Mouse (Mus musculus) heart, adult 11 months (tissue): Measurements from ENCODE around the gene Sfn.

Experiments
- DNase-seq: peaks from one replicate; pipeline ENCODE4 v3.0.0; 2022

The Sfn gene

GRCm38 (mm10) chr4:133601721-133602218, at the start of gene Sfn:
Gene Sfn, minus strand, starts transcription at chr4:133602168.
- peak; percentile 91 for DNase-seq

DNA sequence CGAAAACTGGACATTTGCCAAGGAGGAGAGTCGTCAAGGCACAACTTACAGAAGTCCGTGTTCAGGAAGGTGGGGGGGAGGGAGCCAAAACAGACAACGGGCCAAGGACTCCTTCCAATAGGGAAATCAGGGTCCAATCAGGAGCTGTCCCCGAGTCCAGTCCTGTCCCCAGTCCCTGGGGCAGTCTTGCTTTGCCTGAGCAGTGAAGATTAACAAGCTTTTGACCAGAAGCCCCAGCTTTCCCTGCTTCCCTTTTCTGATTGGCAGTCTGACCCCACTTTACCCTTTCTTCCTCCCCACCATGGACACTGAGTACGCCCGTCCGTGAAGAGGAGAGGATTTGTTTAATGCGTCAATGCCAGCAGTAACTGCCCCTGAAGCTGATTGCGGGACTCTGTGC, 49.5 kb upstream of the Sfn start:
- DNase-seq, result peak; percentile 92

GRCm38 (mm10) chr4:133649989-133650699, 48.2 kb upstream of the Sfn start, which contains the start of gene Zdhhc18:
Gene Zdhhc18, minus strand, starts transcription at chr4:133650154.
- DNase-seq, result peak; percentile 97

- peak; percentile 63 for DNase-seq
Observed at GRCm38 (mm10) chr4:133649464-133649863, 47.5 kb upstream of the Sfn start.

DNA sequence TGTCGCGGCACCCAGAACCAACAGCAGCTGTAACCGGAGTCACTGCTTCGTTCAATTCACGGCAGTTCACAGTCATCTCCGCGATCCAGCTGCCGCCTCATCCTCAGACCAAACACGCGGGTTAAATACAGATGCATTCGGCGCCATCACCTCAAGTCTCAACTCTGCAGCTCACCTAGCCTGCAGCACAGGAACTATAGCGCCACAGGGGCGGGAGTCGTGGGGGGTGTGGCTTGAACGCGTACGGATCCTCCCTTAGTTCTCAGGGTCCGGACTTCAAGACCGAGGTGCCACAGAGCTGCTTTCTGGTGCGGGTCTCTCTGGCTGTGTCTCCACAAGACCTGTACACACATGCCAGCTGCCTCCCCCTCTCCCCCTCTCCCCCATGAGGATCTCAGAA, 43.7 kb upstream of the Sfn start:
- DNase-seq, result peak; percentile 78

- DNase-seq, result no peak
Observed at GRCm38 (mm10) chr4:133645195-133645594, 43.2 kb upstream of the Sfn start.

DNA sequence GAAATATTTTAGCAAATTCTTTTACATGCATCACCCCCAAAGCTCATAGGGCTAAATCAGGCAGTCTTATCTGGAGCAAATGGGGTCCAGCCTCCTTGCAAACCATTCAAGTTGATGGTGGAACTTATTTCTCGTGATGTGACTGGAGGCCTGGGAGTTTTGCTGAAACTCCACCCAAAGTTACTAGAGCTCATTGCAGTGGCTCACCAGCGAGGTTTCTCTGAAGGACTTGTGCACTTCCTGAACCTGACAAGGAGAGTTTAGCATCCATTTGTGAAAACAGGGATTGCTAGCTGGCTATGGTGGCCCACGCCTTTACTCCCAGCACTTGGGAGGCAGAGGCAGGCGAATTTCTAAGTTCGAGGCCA, 32.1 kb upstream of the Sfn start:
- DNase-seq, result peak; percentile 79

- peak; percentile 99 for DNase-seq
Observed at GRCm38 (mm10) chr4:133633332-133634042, 31.5 kb upstream of the Sfn start.

DNA sequence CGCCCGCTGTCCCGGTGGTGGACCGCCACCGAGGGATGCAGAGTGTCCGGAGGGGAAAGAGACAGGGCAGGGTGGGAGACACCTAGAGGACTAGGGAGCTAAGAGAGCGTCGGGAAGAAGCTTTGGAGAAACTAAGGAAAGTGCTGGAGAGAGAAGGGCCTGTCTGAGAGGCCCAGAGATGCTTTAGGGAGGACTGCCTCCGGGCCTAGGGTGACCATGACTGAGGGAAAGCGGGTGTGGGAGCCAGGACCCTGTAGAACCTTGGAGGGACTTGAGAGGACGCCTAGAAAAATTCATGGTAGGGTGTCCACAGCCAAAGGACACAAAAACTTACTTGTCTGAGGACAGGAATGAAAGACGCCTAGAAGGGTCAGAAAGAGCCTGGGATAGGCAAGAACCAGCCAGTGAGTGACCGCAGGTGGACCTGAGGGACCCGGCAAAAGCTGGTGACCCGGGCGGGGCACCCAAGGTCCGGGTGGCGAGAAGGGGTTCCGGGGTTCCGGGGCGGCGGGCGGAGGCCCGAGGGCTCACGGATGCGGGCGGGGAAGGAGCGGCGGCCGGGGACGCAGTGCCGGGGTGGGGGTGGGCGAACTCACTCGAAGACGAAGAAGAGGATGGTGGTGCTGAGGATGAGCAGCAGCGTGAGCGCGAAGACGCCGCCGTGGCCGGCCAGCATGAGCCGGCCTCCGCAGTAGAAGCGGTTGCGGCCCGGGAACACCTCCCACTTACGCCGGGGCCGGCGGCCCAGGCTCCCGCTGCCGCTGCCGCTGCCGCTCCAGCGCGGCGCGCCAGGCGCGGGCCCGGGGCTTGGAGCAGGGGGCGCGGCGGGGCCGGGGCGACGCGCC, 30.7 kb upstream of the Sfn start:
- DNase-seq, result peak; percentile 90

- DNase-seq, result peak; percentile 94
Observed at GRCm38 (mm10) chr4:133631769-133632411, 29.9 kb upstream of the Sfn start.

DNA sequence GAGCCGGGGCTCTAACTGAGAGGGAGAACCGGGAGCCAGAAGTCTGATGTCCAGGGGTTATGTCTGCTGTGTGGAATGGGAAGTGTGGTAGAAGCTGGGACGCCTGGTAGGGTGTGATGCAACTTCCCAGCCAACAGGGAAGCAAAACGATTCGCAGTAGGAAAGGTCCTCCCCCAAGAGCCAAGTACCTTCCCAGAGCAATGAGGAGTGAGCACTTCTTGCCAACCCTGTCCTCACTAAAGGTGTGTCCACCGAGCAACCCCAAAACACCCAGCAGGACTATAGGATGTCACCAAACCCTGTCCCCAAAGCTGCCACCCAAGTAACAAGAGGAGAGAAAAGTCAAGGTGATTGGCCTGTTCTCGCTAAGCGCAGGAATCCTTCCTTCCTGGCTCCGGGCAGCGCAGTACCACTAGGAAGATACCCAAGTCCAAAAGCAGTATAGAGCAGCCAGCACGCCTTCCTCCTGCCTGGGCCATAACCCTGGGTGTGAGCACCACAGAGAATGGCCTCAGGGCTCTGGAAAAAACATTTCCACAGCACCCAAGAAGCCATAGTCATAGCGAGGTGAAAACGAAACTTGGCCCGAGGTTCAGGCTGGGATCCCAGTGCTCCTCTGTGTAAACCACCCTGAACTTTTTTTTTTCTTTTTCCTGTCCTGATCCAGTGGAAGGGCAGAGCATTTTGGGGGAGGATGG, 29.3 kb upstream of the Sfn start:
- DNase-seq, result peak; percentile 97

DNA sequence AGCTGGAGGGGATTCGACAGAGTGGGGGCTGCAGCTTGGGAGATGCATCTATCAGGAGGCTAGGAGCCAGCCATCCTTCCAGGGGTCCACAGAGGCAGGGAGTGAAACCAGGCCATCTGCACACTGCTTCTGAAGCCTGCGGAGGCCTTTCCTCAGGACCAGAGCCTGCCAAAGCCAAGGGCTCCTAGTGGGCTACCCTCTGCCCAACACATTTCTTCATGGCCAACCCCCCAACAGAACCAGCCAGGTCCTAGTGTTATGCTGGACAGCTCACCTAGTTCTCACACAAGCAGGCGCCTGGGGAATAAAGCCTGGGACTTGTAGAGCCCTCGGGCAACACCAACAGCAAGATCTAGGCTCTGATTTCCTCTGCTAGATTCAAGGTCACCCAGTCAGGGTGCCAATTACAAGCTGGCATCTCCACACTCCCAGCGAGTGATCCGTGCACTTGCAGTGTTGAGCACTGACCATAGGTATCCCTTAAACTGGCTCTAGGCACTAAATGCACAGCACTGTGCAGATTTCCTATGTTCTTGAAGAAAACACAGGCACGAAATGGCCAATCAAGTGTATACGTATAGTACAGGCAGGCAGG, 28.5 kb upstream of the Sfn start:
- peak; percentile 91 for DNase-seq

- no peak for DNase-seq
Observed at GRCm38 (mm10) chr4:133629191-133629590, 27.2 kb upstream of the Sfn start.

DNA sequence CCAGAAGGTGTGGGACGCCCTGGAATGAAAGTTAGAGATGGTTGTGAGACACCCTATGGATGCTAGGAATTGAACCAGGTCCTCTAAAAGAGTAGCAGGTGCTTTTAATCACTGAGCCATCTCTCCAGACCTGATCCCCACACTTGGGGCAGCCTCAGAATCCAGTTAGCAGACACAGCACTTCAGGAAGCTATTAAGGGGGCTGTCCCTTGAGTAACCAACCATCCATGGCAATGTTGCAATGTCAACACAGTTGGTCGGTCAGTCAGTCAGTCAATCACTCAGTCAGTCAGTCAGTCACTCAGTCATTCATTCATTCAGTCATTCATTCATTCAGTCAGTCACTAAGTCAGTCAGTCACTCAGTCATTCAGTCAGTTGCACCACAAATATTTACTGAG, 26.5 kb upstream of the Sfn start:
- DNase-seq, result no peak

GRCm38 (mm10) chr4:133627039-133627438, 25.1 kb upstream of the Sfn start:
- peak; percentile 87 for DNase-seq

GRCm38 (mm10) chr4:133626621-133627020, 24.7 kb upstream of the Sfn start:
- DNase-seq, result peak; percentile 92

- no peak for DNase-seq
Observed at GRCm38 (mm10) chr4:133626221-133626620, 24.3 kb upstream of the Sfn start.

- DNase-seq, result peak; percentile 99
Observed at GRCm38 (mm10) chr4:133625621-133626071, 23.7 kb upstream of the Sfn start.

GRCm38 (mm10) chr4:133624830-133625229, 22.9 kb upstream of the Sfn start:
- peak; percentile 85 for DNase-seq

- no peak for DNase-seq
Observed at GRCm38 (mm10) chr4:133622161-133622695, 20.3 kb upstream of the Sfn start.

- DNase-seq, result peak; percentile 84
Observed at GRCm38 (mm10) chr4:133620668-133621067, 18.7 kb upstream of the Sfn start.
